Comparison of ENCODE assay signal across 8 mouse cellular contexts in the genomic region with DNA sequence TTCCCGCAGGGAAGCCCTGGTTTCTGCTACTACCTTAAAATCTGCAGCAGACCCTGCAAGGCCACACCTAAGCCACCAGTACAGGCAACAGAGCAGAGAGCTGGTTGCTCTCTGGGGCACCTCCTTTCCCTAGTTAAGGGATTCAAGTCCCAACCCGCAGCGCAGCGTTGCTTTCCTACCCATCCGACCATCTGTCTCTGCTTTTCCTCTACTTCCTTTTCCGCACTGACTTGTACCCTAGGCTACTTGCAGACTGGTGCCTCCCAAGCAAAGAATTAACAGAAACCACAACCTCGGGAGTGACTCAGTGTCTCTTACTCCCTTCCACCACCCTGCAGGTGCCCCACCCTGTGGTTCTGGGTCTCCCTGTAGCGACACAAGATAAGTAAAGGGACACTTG. TPM values are rescaled to one million over a fixed set of nuclear protein-coding genes. Genes with fewer than 3 reads are reported as not detected.
DNase-seq lines count a peak whose midpoint lies in the region; ATAC-seq and TF ChIP-seq lines count a peak whose summit lies in the region.

No protein-coding gene starts in this region.

- H3K9me3 ChIP-seq in kidney, embryonic 16.5 days (ENCODE audit: low read length) = no peaks in the 10 kb centered on the region
- no peaks in the 10 kb centered on the region for H3K9me3 ChIP-seq in liver, embryonic 13.5 days (replicated peaks)

- ATAC-seq in kidney, embryonic 16.5 days (ENCODE audit: low FRiP score, low TSS enrichment) = no peak
- ATAC-seq in hematopoietic stem cell, adult 5-6 weeks (replicated peaks in 1 of 2; ENCODE audit: insufficient read depth in 1 of 2, low FRiP score in 2 of 2, low TSS enrichment in 1 of 2, low read depth in 1 of 2, poor library complexity in 2 of 2, severe bottlenecking in 2 of 2) = peak; percentile 43 to 51
- ATAC-seq in liver, embryonic 13.5 days (ENCODE audit: low read depth) = peak; percentile 81

- peaks cover 10% of the 10 kb centered on the region for H3K4me1 ChIP-seq in kidney, embryonic 16.5 days (ENCODE audit: insufficient read depth, low read length)
- H3K4me1 ChIP-seq in cortical plate, adult 2 months (ENCODE audit: control insufficient read depth, insufficient read depth, low read length) = 0 out of 2 replicates have a peak, but pooled peaks cover 3% of the 10 kb centered on the region
- peaks cover 57% of the 10 kb centered on the region for H3K4me1 ChIP-seq in liver, embryonic 13.5 days (replicated peaks)
- H3K4me1 ChIP-seq in spleen, adult 2 months (ENCODE audit: control insufficient read depth, insufficient read depth, insufficient read length) = peaks cover 3% of the 10 kb centered on the region; the same call in 1 of the 2 replicates

- WGBS in kidney, embryonic 16.5 days = 7% methylated on average over 8 of the region's 8 CpGs
- 2% methylated on average over 8 of the region's 8 CpGs for WGBS in liver, embryonic 13.5 days (ENCODE audit: insufficient replicate concordance)
- 2% methylated on average over 8 of the region's 8 CpGs for WGBS in spleen, adult 2 months

- peaks cover 5% of the 10 kb centered on the region for H3K27me3 ChIP-seq in kidney, embryonic 16.5 days (ENCODE audit: insufficient read depth, low read length)
- peaks cover 20% of the 10 kb centered on the region for H3K27me3 ChIP-seq in liver, embryonic 13.5 days
- H3K27me3 ChIP-seq in spleen, adult 2 months (ENCODE audit: control insufficient read depth, insufficient read depth, low read length) = no peaks in the 10 kb centered on the region

- peak overlapping the region; percentile 73 for H3K4me3 ChIP-seq in kidney, embryonic 16.5 days (ENCODE audit: low read length)
- peak overlapping the region; percentile 77 for H3K4me3 ChIP-seq in cortical plate, adult 2 months (ENCODE audit: insufficient read depth, low read length)
- peak overlapping the region; percentile 81 for H3K4me3 ChIP-seq in liver, embryonic 13.5 days (replicated peaks)
- H3K4me3 ChIP-seq in spleen, adult 2 months (ENCODE audit: extremely low read depth, insufficient read depth, insufficient read length) = peak overlapping the region; percentile 40; the same call in 1 of the 2 replicates

- H3K36me3 ChIP-seq in kidney, embryonic 16.5 days (ENCODE audit: insufficient read depth, low read length) = no peaks in the 10 kb centered on the region
- peaks cover 37% of the 10 kb centered on the region for H3K36me3 ChIP-seq in liver, embryonic 13.5 days
- H3K36me3 ChIP-seq in spleen, adult 2 months (ENCODE audit: control insufficient read depth, insufficient read depth, low read length) = no peaks in the 10 kb centered on the region

- no peak overlapping the region for H3K27ac ChIP-seq in kidney, embryonic 16.5 days (ENCODE audit: low read length)
- peak overlapping the region; percentile 67; the same call in 1 of the 2 replicates for H3K27ac ChIP-seq in cortical plate, adult 2 months (ENCODE audit: insufficient read depth, low read length)
- H3K27ac ChIP-seq in liver, embryonic 13.5 days = peak overlapping the region; percentile 97
- no peak overlapping the region; the same call in 1 of the 2 replicates for H3K27ac ChIP-seq in spleen, adult 2 months (ENCODE audit: insufficient read depth, low read length)

- H3K9ac ChIP-seq in kidney, embryonic 16.5 days (replicated peaks; ENCODE audit: low read length) = peak overlapping the region; percentile 87
- H3K9ac ChIP-seq in liver, embryonic 13.5 days = peak overlapping the region; percentile 87

- TF ChIP-seq CTCF in cortical plate, adult 2 months (IDR thresholded peaks at IDR 0.05; ENCODE audit: extremely low read depth, insufficient read depth, low read length) = no peak
- no peak for TF ChIP-seq CTCF in spleen, adult 2 months (IDR thresholded peaks at IDR 0.05; ENCODE audit: extremely low read depth, insufficient read depth, insufficient read length, insufficient replicate concordance)

- peak overlapping the region; percentile 78 for H3K4me2 ChIP-seq in kidney, embryonic 16.5 days (replicated peaks; ENCODE audit: low read depth, low read length)
- peak overlapping the region; percentile 78 for H3K4me2 ChIP-seq in liver, embryonic 13.5 days

- no peak for DNase-seq in kidney, adult 9 months
- peak; percentile 13 for DNase-seq in MN1 (ENCODE audit: low spot score)
- peak; percentile 68 for DNase-seq in liver, embryonic 13.5 days
- DNase-seq in spleen, adult 2 months (ENCODE audit: low read depth in 1 of 2, low spot score in 2 of 2) = no peak
- DNase-seq in ovary, adult 18-20 months (ENCODE audit: low spot score) = no peak

- TF ChIP-seq POLR2A in cortical plate, adult 2 months (IDR thresholded peaks at IDR 0.05; ENCODE audit: extremely low read depth, insufficient read depth, low read length) = no peak
- TF ChIP-seq POLR2A in spleen, adult 2 months (IDR thresholded peaks at IDR 0.05; ENCODE audit: low read depth, low read length) = no peak

RNA-seq across cellular contexts. Expression of a gene that starts 1.0 kb away (rescaled TPM):
- polyA plus RNA-seq in kidney, embryonic 16.5 days (2015; fragmentation: Nextera tagmentation; extraction: Ambion mirVana) = 58.0 and 58.2 TPM in 2 replicates
- 209 and 231 TPM in 2 replicates for polyA plus RNA-seq in cortical plate, adult 2 months (2012; rRNA removed)
- 9.0 and 15.8 TPM in 2 replicates for total RNA-seq in hematopoietic stem cell, adult 5-6 weeks (2017)
- polyA plus RNA-seq in liver, embryonic 13.5 days (2015; fragmentation: Nextera tagmentation; extraction: Ambion mirVana) = 337 and 409 TPM in 2 replicates
- polyA plus RNA-seq in spleen, adult 2 months (2012; rRNA removed) = 60.2 and 83.2 TPM in 2 replicates

RNA-seq across cellular contexts. Expression of a gene that starts 42.9 kb away (rescaled TPM):
- 62.6 and 63.4 TPM in 2 replicates for polyA plus RNA-seq in kidney, embryonic 16.5 days (2015; fragmentation: Nextera tagmentation; extraction: Ambion mirVana)
- 32.6 and 33.4 TPM in 2 replicates for polyA plus RNA-seq in cortical plate, adult 2 months (2012; rRNA removed)
- 29.0 and 37.4 TPM in 2 replicates for total RNA-seq in hematopoietic stem cell, adult 5-6 weeks (2017)
- polyA plus RNA-seq in liver, embryonic 13.5 days (2015; fragmentation: Nextera tagmentation; extraction: Ambion mirVana) = 85.4 and 92.0 TPM in 2 replicates
- 14.6 and 16.6 TPM in 2 replicates for polyA plus RNA-seq in spleen, adult 2 months (2012; rRNA removed)

Comparison
In these comparisons a context has a peak if more than half of its experiments do, and no peak if none do; other contexts are left out.
1. H3K27ac ChIP-seq: peak in cortical plate, adult 2 months (single experiment) and liver, embryonic 13.5 days (single experiment); none in kidney, embryonic 16.5 days (single experiment) and spleen, adult 2 months (single experiment).
2. DNase-seq: peak in MN1 (single experiment) and liver, embryonic 13.5 days (single experiment); none in kidney, adult 9 months (single experiment), spleen, adult 2 months (0 of 2) and ovary, adult 18-20 months (single experiment).
3. Peak in every context shown above with its lines, with median percentiles within 50 percentile points of each other: H3K4me3 ChIP-seq.